ENCODE assay signal across 22 mouse cellular contexts in the genomic region with DNA sequence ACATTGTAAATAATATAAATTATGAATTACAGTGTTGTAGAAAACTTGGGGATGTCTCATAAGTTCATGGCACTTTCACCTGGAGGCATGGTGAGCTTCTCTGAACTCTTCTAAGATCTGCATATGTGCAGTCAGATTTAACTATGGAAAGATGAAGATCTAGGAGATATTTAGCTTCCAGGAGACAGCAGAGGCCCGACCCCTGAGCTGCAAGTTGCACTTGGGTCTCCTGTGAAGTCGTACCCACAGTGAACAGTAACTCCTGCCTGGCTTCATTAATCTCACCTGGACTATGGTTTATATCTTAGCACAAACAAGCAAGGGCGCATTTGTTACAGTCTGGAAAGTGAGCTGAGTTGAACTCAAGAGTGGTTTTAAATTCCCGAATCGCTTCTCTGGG.
DNase-seq lines count a peak whose midpoint lies in the region; ATAC-seq lines count a peak whose summit lies in the region.
"Had no signal": no experiment of that assay in that cellular context is flagged by ENCODE, and none has a peak within 500 bp of the region (broad histone marks: within the 10 kb centered on the region; RNA-seq: fewer than 3 reads in every experiment).

No protein-coding gene starts in this region.

- no peak overlapping the region for H3K4me3 ChIP-seq in heart, embryonic 12.5 days
- no peak overlapping the region for H3K4me3 ChIP-seq in liver, embryonic 11.5 days (ENCODE audit: low read depth, low read length)
- H3K4me3 ChIP-seq in liver, embryonic 13.5 days (replicated peaks), result no peak overlapping the region
- H3K4me3 ChIP-seq in forebrain, embryonic 11.5 days (ENCODE audit: low read depth, low read length), result no peak overlapping the region
- H3K4me3 ChIP-seq: embryonic facial prominence, embryonic 10.5 days; erythroblast, embryonic 14.5 days; forebrain, embryonic 15.5 days; neural tube, embryonic 12.5 days had no signal

- no peak for ATAC-seq in heart, embryonic 12.5 days (ENCODE audit: insufficient number of reproducible peaks, low FRiP score)
- no peak for ATAC-seq in liver, embryonic 11.5 days (replicated peaks; ENCODE audit: low FRiP score)
- no peak for ATAC-seq in liver, embryonic 13.5 days (ENCODE audit: low read depth)
- ATAC-seq in forebrain, embryonic 11.5 days (replicated peaks; ENCODE audit: low FRiP score), result no peak
- ATAC-seq: forebrain, embryonic 15.5 days had no signal

- intact Hi-C loops in left cerebral cortex, postnatal 4 days (cut with DNase I), result no loop called here

- peak overlapping the region; percentile 24; the same call in 1 of the 2 replicates for H3K4me2 ChIP-seq in heart, embryonic 12.5 days
- no peak overlapping the region; the same call in 1 of the 2 replicates for H3K4me2 ChIP-seq in liver, embryonic 11.5 days
- H3K4me2 ChIP-seq in liver, embryonic 13.5 days, result no peak overlapping the region
- no peak overlapping the region for H3K4me2 ChIP-seq in forebrain, embryonic 11.5 days (ENCODE audit: low read depth, low read length, severe bottlenecking)
- H3K4me2 ChIP-seq: forebrain, embryonic 15.5 days; midbrain, embryonic 11.5 days; neural tube, embryonic 12.5 days had no signal

- no peak for DNase-seq in heart, adult 8-10 months (ENCODE audit: low spot score)
- no peak for DNase-seq in liver, embryonic 11.5 days (ENCODE audit: low spot score)
- DNase-seq in liver, result no peak
- no peak for DNase-seq in liver, embryonic 13.5 days
- DNase-seq in left cerebral cortex, postnatal 4 days, result no peak
- no peak for DNase-seq in forebrain, embryonic 11.5 days (ENCODE audit: low spot score)
- DNase-seq: adrenal gland, postnatal 14 days; B cell, adult 2 months; cerebellum, adult 18-20 months; kidney, adult 8-10 months; kidney, postnatal 36 days; lung, postnatal 36 days; right cerebral cortex, postnatal 14 days; thymus, postnatal 4 days had no signal

- no peak overlapping the region for H3K9ac ChIP-seq in heart, embryonic 12.5 days
- H3K9ac ChIP-seq in liver, embryonic 11.5 days (ENCODE audit: low read depth, low read length), result peak overlapping the region; percentile 38; the same call in 1 of the 2 replicates
- H3K9ac ChIP-seq in liver, embryonic 13.5 days, result peak overlapping the region; percentile 34
- no peak overlapping the region for H3K9ac ChIP-seq in forebrain, embryonic 11.5 days (ENCODE audit: low read length)
- H3K9ac ChIP-seq: forebrain, embryonic 15.5 days; neural tube, embryonic 12.5 days had no signal

- H3K27me3 ChIP-seq in heart, embryonic 12.5 days (replicated peaks), result no peaks in the 10 kb centered on the region
- no peaks in the 10 kb centered on the region for H3K27me3 ChIP-seq in liver, embryonic 11.5 days (replicated peaks; ENCODE audit: control insufficient read depth, insufficient read depth, low read length)
- H3K27me3 ChIP-seq in liver, embryonic 13.5 days, result no peaks in the 10 kb centered on the region
- H3K27me3 ChIP-seq in forebrain, embryonic 11.5 days (ENCODE audit: control insufficient read depth, insufficient read depth, low read length), result no peaks in the 10 kb centered on the region
- H3K27me3 ChIP-seq: forebrain, embryonic 15.5 days; neural tube, embryonic 12.5 days; Patski had no signal

- 57% methylated on average over 5 of the region's 5 CpGs for WGBS in heart, embryonic 12.5 days
- 79% methylated on average over 5 of the region's 5 CpGs for WGBS in liver, embryonic 11.5 days
- whole genome bisulfite sequencing in liver, embryonic 13.5 days (ENCODE audit: insufficient replicate concordance), result 67% methylated on average over 5 of the region's 5 CpGs
- 88% methylated on average over 5 of the region's 5 CpGs for WGBS in forebrain, embryonic 11.5 days

- H3K36me3 ChIP-seq in heart, embryonic 12.5 days, result no peaks in the 10 kb centered on the region
- H3K36me3 ChIP-seq in liver, embryonic 11.5 days (ENCODE audit: control insufficient read depth, insufficient read depth, low read length), result no peaks in the 10 kb centered on the region
- H3K36me3 ChIP-seq in liver, embryonic 13.5 days, result no peaks in the 10 kb centered on the region
- no peaks in the 10 kb centered on the region for H3K36me3 ChIP-seq in forebrain, embryonic 11.5 days (ENCODE audit: control insufficient read depth, insufficient read depth, low read length)
- H3K36me3 ChIP-seq: embryonic facial prominence, embryonic 10.5 days; forebrain, embryonic 15.5 days; neural tube, embryonic 12.5 days had no signal

- H3K9me3 ChIP-seq in heart, embryonic 12.5 days (replicated peaks), result no peaks in the 10 kb centered on the region
- no peaks in the 10 kb centered on the region for H3K9me3 ChIP-seq in liver, embryonic 11.5 days (ENCODE audit: control insufficient read depth, low read length)
- no peaks in the 10 kb centered on the region for H3K9me3 ChIP-seq in liver, embryonic 13.5 days (replicated peaks)
- no peaks in the 10 kb centered on the region for H3K9me3 ChIP-seq in forebrain, embryonic 11.5 days (ENCODE audit: control insufficient read depth, low read length)
- H3K9me3 ChIP-seq: embryonic facial prominence, embryonic 10.5 days; forebrain, embryonic 15.5 days; neural tube, embryonic 12.5 days had no signal

- peaks cover 92% of the 10 kb centered on the region for H3K4me1 ChIP-seq in heart, embryonic 12.5 days (replicated peaks)
- H3K4me1 ChIP-seq in liver, embryonic 11.5 days (replicated peaks; ENCODE audit: control insufficient read depth, insufficient read depth, low read length), result peaks cover 45% of the 10 kb centered on the region
- H3K4me1 ChIP-seq in liver, embryonic 13.5 days (replicated peaks), result peaks cover 74% of the 10 kb centered on the region
- H3K4me1 ChIP-seq in forebrain, embryonic 11.5 days (replicated peaks; ENCODE audit: control insufficient read depth, insufficient read depth, low read length), result no peaks in the 10 kb centered on the region
- H3K4me1 ChIP-seq: neural tube, embryonic 12.5 days had no signal

- H3K27ac ChIP-seq in heart, embryonic 12.5 days (ENCODE audit: poor library complexity, severe bottlenecking), result peak overlapping the region; percentile 92
- peak overlapping the region; percentile 83 for H3K27ac ChIP-seq in liver, embryonic 11.5 days (ENCODE audit: low read depth, low read length)
- H3K27ac ChIP-seq in liver, embryonic 13.5 days, result peak overlapping the region; percentile 86
- no peak overlapping the region for H3K27ac ChIP-seq in forebrain, embryonic 11.5 days (ENCODE audit: low read depth, low read length)
- H3K27ac ChIP-seq: forebrain, embryonic 15.5 days; hindbrain, postnatal 0 days; neural tube, embryonic 12.5 days had no signal

Comparison
In these comparisons a context has a peak if more than half of its experiments do, and no peak if none do; other contexts are left out.
1. H3K9ac ChIP-seq: peak in liver, embryonic 11.5 days (single experiment) and liver, embryonic 13.5 days (single experiment); none in heart, embryonic 12.5 days (single experiment) and forebrain, embryonic 11.5 days (single experiment).